Mouse (Mus musculus): ENCODE measurements around the gene Cdkl5. TPM values are rescaled to one million over a fixed set of nuclear protein-coding genes. Genes with fewer than 3 reads are reported as not detected.

Cdkl5 gene
- 0.25 and 0.64 TPM in 2 replicates for polyA plus RNA-seq (2012; rRNA removed)

DNA sequence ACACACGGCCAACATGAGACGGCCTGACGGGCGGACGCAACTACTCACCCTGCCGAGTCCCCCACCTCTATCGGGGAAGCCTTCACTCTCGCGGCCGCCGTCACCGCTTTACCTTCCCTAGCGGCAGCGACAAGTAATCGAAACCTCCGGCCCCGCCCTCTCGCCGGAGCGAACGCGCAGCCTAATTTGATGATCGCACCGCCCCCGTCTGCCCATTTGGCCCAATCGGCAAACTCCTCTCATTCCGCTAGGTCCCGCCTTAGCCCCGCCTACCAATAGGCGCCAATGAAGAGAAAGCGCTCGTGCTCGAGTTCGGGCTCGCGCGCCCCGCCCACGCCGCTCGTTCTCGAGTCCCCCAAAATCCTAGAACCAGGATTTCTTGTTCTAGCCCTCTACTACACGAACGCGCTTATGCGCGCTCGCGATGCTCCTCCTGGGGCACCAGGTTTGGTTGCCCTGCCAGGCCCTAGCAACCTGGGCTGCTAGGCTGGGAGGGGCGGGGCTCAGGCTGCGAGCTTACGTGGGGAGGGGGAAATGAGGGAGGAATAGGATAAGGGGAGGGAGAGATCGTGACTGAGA, at the start of gene Cdkl5:
TSS of gene Cdkl5 (minus strand) at position 162 of the 579 bp plus-strand sequence.
- 21% methylated on average over 53 of the region's 53 CpGs for WGBS
- DNase-seq (ENCODE audit: low read depth, low spot score), result peak; percentile 71

DNA sequence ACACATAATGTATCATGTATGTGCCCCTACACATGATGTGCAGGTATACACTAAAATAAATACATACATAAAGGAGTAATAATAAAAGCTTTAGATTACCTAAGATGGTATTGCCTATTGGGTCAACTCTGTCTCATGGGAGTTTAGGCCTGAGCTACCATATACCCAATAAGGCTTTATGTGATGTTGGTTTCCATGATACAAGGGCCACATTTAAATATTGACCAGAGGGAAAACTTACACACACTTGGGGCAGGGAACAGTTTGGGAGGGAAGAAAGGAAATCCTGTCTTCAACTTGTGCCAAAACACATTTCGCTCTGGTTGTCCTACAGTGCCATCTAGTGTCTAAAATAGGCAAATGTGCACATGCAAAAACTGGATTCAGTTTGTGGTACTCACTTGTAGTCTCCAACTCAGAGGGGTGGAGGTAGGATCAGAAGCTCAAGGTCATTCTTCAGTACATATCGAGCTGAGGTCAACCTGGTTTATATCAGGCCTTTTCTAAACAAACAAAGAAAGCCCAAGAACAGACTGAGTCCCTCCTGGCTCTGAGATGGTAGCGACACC, 38.8 kb upstream of the Cdkl5 start:
- DNase-seq (ENCODE audit: low read depth, low spot score), result peak; percentile 1
- 39% methylated on average over 3 of the region's 3 CpGs for WGBS

GRCm38 (mm10) chrX:161032423-161032822, 37.9 kb upstream of the Cdkl5 start:
- no peak for DNase-seq (ENCODE audit: low read depth, low spot score)
- 42% methylated on average over 2 of the region's 2 CpGs for WGBS

DNA sequence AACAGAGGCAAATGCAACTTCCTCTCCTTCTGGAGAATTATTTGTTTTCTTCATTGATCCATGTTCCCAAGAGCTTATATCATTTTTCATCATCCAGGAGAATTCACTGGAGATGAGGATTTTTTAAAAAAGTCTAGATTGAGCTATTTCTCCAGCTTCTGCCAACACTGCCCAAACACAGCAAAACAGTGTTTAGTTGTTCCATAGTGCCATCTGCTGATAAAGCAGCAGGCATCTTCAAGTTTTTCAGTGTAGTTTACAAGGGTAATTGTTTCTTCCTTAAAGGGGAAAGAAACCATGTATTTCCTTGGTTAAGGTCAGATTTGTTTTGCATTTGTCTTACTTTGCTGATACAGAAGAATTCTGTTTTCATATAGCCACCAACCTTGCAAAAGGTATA, 35.7 kb upstream of the Cdkl5 start:
- no peak for DNase-seq (ENCODE audit: low read depth, low spot score)

- 61% methylated on average over 2 of the region's 2 CpGs for WGBS
- no peak for DNase-seq (ENCODE audit: low read depth, low spot score)
Measured at GRCm38 (mm10) chrX:161024475-161024874, 30.0 kb upstream of the Cdkl5 start.

GRCm38 (mm10) chrX:161021548-161021947, 27.0 kb upstream of the Cdkl5 start:
- 84% methylated on average over 7 of the region's 7 CpGs for WGBS
- DNase-seq (ENCODE audit: low read depth, low spot score), result no peak

- DNase-seq (ENCODE audit: low read depth, low spot score), result no peak
- 70% methylated on average over 1 of the region's 1 CpGs for WGBS
Measured at GRCm38 (mm10) chrX:161018179-161018578, 23.7 kb upstream of the Cdkl5 start.

DNA sequence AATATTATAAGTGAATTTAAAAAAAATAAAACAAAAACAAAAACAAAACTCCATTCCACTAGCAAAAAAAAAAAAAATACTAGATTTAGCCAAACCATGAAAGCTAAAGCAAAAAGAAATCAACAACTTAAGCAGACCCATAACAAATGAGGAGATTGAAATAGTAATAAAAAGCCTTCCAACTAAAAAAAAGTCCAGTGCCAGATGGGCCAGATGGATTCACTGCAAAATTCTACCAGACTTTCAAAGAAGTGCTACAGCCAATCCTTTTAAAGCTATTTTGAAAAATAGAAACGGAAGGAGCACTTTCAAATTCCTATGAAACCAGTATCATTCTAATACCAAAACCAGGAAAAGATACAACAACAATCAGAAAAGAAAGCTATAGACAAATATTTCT, 11.8 kb upstream of the Cdkl5 start:
- 79% methylated on average over 1 of the region's 1 CpGs for WGBS
- DNase-seq (ENCODE audit: low read depth, low spot score), result no peak

GRCm38 (mm10) chrX:160996051-160996450, 1.5 kb upstream of the Cdkl5 start:
- WGBS, result 30% methylated on average over 5 of the region's 5 CpGs
- no peak for DNase-seq (ENCODE audit: low read depth, low spot score)

DNA sequence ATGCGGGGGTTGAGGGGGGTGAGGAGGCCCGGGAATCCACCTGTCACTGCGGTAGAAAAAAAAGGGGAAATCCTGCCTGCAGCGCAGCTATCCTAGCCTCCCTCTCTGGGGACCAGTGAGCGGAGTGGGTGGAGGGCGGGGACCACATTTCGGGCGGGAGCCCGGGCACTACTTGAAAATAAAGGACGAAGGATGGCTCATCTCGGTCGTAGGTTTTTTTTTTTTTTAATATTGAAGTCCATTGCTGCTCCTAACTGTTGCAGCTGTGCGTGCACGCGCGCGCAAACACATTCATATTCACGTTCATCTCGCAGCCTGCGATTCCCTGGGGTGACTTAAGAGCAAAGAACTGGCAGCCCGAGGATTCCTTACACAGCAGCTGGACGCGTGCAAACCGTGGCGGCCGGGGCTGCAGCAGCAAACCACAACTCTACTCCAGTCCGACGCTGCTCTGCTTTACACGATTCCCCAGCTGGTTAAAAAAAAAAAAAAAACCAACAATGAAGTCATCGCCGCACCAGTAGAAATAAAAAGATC, 695 bp upstream of the Cdkl5 start:
- no peak for DNase-seq (ENCODE audit: low read depth, low spot score)
- WGBS, result 16% methylated on average over 31 of the region's 31 CpGs

GRCm38 (mm10) chrX:160993749-160994539, 560 bp downstream of the Cdkl5 start:
- no peak for DNase-seq (ENCODE audit: low read depth, low spot score)
- 12% methylated on average over 37 of the region's 39 CpGs for WGBS

DNA sequence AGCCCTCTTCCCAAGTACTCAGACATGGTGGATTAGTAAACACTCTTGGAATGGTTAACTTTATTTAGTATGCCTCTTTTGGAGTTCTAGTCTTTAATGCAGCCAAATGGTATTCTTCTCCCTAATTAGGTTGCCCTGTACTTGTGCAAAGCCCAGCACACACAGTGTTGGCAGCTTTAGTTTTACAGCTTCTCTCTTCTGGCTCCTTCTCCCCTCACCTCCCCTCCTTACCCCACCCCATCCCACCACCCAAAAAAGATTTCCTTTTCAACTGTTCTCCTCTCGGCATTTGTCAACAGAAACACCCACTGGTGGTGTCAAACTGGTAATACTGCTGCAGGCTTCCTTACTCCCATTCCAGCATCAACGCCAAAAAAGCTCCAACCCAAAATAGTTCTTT, 1.8 kb downstream of the Cdkl5 start:
- WGBS, result 66% methylated on average over 2 of the region's 2 CpGs
- DNase-seq (ENCODE audit: low read depth, low spot score), result no peak

DNA sequence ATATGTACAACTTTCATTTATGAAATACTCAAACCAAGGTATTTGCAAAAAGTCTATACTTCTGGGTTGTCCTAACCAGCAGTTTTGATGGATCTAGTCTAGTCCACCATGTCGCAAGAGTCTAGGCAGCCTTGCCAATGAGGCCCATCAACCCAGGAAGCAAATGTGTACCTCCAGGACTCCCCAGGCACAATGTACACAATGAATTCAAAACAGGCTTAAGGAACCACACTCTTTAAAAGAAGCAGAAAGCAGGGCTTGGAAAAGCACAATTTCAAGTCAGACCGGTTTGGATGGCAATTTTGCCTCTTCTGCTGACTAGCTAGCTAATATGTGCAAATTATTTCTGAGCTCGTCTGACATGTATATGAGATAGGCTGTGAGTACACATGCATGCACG, 4.2 kb downstream of the Cdkl5 start:
- no peak for DNase-seq (ENCODE audit: low read depth, low spot score)
- WGBS, result 69% methylated on average over 4 of the region's 4 CpGs

GRCm38 (mm10) chrX:160977919-160978318, 16.6 kb downstream of the Cdkl5 start:
- DNase-seq (ENCODE audit: low read depth, low spot score), result no peak
- 32% methylated on average over 1 of the region's 1 CpGs for WGBS

- 84% methylated on average over 6 of the region's 6 CpGs for WGBS
- DNase-seq (ENCODE audit: low read depth, low spot score), result no peak
Measured at GRCm38 (mm10) chrX:160971991-160972545, 22.4 kb downstream of the Cdkl5 start.

DNA sequence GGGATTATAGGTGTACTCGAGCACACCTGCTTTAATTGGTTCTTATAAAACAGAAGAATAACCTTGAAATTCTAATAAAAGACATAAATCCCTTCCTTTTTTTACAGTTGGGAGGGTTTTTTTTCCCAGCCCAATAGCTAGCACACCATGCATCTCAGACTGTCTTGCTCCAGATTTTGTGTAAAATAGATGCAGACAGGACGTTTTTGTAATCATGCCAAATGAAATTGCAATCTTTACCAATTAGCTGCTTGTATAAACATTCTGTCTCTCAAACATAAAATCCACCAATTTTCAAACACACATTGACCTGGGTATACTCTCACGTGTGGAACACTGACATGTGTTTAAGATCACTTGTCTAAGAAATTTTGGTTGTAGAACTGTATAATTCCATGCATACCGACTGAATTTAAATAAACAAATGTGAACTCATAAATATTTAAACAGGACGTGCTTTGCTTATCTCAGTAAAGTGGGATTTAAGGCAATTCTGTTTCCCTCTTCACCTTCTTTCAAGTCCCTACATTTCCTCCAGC, 35.8 kb downstream of the Cdkl5 start:
- WGBS, result 58% methylated on average over 5 of the region's 5 CpGs
- no peak for DNase-seq (ENCODE audit: low read depth, low spot score)

DNA sequence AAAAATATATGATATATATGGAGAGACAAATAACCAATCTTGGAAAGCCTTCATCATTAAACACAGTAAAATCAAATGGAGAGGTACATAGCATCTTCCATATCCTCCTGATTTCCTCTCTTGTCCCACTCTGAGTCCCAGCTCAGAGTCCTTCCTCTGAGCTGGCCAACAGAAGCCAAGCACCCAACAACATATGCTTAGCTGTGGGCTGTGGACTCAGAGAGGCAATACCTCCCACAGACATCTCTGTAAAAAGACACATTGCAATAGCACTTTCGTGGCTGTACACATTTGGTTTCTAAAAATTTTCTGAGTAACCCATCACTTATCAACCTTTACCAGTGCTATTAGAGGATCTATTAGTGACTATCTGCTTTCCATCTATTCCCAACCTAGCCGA, 44.9 kb downstream of the Cdkl5 start:
- WGBS, result 90% methylated on average over 2 of the region's 2 CpGs
- DNase-seq (ENCODE audit: low read depth, low spot score), result no peak

GRCm38 (mm10) chrX:160944722-160945121, 49.8 kb downstream of the Cdkl5 start:
- DNase-seq (ENCODE audit: low read depth, low spot score), result no peak
- 78% methylated on average over 4 of the region's 4 CpGs for WGBS

- no peak for DNase-seq (ENCODE audit: low read depth, low spot score)
- 59% methylated on average over 1 of the region's 1 CpGs for WGBS
Measured at GRCm38 (mm10) chrX:160935541-160935940, 59.0 kb downstream of the Cdkl5 start.

GRCm38 (mm10) chrX:160930656-160931055, 63.8 kb downstream of the Cdkl5 start:
- DNase-seq (ENCODE audit: low read depth, low spot score), result no peak

All from large intestine, adult 2 months (tissue).